Mouse (Mus musculus) layer of hippocampus, adult 9-11 months (tissue): ENCODE data around the gene 3110082I17Rik.
"Not testable (repeated sequence)": the region's sequence is repeated elsewhere in the genome, so short reads cannot be mapped to it uniquely, and the experiment has no call there.

Source experiments
- DNase-seq: peaks from one replicate; pipeline ENCODE4 v3.0.0; 2022

The 3110082I17Rik gene

DNA sequence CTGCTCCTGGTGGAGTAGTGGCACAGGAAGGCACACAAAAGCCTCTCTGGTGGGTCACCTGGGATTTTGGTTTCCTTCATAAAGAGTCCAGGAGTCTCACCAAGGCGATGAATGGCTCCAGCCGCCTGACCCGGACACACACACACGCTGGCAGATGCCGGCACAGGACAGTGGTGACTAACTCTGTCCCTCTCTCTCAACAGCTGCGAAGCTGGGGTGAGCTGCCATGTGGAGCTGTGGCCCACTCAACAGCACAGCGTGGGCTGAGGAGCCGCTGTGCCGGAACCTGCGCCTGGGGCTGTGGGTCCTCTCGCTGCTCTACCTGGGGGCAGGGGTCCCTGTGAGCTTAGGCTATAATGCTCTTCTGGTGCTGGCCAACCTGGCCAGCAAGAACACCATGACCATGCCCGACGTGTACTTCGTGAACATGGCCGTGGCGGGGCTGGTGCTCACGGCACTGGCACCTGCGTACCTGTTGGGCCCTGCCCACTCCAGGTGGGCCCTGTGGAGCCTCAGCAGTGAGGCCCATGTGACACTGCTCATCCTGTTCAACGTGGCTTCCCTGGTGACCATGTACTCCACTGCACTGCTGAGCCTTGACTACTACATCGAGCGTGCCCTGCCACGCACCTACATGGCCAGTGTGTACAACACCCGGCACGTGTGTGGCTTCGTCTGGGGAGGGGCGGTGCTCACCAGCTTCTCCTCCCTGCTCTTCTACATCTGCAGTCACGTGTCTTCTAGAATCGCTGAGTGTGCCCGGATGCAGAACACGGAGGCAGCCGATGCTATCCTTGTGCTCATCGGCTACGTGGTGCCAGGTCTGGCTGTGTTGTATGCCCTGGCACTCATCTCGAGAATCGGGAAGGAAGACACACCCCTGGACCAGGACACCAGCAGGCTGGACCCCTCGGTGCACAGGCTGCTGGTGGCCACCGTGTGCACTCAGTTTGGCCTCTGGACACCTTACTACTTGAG, 67.8 kb downstream of the 3110082I17Rik start:
- no peak for DNase-seq

DNA sequence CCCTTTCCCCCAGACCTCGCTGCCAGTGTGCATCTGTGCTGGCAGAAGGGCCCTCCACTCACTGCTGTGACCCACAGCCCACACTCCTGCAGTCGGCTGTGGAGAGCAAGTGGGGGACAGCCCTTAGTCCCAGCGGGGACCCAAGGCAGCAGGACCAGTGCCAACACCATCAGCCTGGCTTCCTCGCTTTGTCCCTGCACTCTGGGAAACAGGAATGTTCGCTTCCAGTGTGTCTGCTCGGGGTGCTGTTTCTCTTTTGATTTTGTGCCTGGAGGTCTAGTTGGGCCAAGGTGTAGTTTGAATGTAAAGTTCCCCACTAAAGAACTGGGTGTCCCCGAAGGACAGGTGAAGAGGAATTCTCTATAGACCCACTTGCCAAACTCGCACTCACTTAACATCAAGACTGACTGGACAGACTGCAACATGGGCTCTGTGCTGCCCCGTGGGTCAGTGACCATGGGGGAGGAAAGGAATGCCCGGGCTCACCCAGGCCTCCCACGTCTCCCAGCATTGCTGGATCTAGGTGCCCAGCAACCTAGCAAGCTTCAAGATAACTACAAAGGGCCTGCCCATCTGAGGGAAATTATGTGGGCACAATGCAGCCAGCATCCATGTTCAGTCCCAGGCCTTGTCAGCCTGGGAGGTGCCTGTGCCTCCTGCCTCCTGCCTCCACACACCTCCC, 68.9 kb downstream of the 3110082I17Rik start:
- no peak for DNase-seq

DNA sequence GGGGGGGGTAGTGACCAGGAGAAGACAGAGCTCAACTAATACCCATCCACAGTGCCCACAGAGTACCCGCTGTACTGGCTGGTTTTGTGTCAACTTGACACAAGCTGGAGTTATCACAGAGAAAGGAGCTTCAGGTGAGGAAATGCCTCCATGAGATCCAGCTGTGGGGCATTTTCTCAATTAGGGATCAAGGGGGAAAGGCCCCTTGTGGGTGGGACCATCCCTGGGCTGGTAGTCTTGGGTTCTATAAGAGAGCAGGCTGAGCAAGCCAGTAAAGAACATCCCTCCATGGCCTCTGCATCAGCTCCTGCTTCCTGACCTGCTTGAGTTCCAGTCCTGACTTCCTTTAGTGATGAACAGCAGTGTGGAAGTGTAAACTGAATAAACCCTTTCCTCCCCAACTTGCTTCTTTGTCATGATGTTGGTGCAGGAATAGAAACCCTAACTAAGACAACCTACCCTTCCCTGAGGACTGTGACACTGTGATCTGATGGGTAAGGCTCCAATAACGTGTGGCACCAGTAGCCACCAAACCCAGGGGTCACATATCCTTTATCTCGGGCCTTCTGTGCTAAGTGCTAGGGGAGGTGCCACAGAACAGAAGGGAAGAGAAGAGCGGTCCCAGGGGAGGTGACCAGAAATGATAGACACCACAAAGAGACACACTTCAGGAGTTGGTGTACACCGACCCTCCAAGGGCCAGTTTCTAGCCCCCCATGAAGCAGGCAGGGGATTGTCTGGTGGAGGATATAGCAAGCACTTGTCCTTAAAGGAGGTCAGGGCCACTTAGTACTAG, 69.8 kb downstream of the 3110082I17Rik start:
- DNase-seq = not testable (repeated sequence)

DNA sequence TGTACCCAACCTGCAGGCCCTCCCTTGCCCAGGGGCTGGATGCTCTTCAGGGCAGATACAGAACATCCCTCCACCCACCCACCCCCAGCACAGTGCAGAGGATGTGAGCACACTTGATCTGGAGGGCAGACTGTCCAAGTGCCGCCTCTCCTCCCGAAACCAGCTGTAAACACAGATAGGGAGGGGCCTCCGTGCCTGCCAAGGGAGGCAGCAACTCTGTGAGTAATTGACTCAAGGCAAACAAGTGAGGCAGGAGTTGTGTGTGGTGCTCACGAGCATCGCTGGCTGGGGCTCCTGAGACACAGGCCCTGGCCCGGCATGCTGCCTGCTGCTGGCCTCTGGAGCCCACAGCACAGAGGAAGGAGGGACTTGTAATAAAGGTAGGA, 70.7 kb downstream of the 3110082I17Rik start:
- DNase-seq = peak; percentile 69

DNA sequence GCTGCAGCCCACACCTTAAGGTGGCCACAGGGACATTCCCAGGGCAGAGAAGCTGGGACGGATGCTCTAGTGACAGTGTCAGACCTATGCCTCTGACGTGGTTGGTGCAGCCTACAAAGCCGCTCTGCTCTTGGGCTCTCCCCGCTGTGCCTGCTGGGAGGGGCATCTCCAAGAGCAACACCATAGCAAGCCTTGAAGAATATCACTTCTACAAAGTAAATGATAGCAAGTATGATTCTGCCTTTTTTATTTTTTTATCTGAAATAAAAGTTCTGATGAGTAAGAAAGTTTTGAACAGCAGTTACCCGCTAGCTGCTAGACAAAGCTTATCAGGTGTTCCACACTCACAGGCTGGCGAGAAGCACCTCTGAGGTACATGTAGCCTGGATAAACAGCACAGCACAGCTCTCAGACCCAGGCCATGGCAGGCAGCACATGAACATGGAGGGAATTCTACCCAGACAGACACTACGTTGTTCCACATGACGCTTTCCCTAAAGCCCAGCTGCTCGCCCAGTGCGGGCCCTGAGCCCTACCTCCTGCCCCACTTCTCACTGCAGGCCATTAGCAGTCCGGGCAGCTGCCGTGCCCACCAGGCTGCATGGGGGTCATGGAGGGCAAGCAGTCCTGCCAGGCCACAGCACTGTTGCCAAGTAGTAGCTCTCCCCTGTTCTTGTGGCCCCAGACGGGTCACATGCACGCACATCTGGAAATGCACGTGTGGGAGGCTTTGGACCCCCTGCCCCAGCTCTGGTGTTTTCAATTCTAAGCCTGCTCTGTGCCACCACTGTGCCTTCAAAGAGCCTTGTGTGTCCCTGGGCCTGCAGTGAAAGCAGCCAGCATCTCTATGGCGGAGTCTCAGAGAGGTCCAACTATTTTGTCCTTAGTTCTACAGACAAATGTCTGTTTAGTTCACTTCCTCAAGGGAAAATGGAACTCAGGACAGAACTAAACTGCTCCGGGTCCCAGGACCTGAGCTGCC, 71.3 kb downstream of the 3110082I17Rik start:
- DNase-seq = peak; percentile 75

DNA sequence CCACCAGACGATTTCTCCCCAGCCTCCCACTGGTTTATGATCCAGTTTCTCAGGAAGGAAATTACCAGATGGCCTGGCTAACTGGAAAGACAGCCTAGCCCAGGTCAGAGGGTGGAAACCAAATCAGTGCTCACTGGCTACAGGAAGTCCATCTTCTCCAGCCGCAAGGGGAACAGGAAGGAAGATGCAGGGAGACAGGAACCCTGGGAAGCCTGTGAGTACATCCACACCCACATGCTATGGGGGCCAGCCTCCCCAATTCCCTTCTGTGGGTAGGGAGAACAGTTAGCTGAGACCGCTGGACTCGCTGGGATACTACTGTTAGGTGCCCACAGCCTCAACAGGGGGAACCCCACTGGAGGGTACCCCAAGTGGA, 72.1 kb downstream of the 3110082I17Rik start:
- no peak for DNase-seq

DNA sequence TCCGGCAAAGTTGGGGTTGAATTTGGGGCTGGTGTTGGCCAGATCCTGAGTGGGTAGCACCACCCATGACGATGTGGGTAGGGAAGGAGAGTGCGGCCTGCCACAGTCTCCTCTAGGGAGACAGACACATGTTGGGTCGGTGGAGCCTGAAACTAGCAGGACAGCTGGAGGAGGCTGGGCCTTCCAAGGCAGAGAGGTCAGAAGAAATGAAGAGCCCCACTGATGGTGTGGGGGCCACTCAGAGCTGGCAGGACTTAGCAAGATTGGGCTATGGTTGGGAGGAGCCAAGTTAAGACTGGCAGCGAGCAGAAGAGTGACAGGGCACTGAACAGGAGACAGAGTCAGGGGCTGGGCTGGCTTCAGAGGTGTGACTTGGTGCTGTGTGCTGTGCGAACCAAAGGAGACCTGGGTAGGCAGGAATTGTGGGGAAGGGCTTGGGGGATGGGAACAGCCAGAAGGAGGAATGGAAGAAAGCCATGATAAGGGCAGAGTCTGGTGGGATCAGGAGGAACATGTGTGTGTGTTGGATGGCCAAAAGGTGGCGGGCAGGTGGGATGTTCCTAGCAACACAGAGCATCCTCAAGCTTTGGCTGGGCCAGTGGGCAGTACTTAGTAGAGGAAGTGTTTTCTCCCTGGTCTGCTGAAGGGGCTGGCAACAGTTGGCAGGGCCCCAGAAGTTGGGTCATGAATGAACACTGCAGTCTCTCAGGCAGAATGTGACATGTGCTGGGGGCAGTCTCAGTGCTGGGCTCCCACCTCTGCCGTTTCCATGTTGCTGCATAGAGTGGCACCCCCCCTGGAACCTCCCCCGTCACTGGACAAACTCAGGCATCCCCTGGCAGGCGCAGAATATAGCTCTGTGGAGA, 72.8 kb downstream of the 3110082I17Rik start:
- no peak for DNase-seq

DNA sequence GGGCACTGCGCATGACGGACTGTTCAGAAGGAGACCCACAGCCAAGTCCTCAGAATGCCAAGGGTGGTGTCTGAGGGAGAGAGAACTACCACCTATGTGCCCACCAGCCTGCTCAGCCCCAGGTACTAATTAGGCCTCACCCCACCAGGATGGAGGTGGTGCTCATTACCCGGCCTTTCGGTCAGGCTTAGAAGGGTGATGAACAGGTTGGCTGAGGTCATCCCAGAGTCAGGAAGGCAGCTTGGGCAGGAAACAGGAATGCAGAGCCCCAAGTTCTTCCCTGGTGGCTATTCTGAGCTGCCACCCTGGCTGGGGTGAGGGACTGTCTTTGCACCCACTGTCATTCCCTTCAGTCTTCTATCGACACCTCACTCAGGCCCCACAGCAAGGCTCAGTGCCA, 74.3 kb downstream of the 3110082I17Rik start:
- no peak for DNase-seq

DNA sequence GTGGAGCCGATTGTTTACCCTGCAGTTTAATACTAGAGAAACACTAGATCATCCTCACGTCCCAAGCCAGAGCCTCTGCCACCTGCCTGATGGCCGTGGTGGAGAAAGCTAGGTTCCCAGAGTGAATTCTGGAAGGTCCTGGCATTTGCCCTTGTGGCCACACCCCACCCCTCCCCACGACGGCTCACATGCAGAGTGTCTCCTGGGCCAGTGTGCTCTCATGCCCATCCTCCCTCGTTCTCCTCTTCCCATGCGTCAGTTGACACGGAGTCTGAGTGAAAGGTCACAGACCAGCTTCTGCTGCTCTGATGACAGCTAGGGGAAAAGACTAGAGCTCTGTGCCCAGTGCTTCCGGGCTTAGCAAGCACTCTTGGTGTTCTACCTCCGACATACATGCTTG, 75.8 kb downstream of the 3110082I17Rik start:
- no peak for DNase-seq

DNA sequence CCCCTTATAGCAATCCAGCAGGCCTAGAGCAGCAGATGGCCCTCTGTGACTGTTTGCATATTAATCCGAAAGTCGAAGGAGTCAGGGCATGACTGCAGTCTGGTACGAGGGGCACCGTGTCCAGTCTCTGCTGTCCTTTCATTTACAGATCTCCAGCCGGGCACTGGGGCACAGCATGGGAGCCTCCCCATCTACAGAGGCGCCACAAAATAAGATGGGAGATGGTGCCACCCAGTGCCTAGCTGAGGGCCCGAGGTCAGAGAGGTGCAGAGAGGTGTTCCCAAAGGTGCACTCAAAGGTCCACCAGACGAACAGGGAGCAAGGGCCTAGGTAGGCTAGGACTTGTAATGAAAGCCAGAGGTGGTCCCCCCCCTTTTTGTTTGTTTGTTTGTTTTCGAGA, 77.1 kb downstream of the 3110082I17Rik start:
- DNase-seq = no peak

DNA sequence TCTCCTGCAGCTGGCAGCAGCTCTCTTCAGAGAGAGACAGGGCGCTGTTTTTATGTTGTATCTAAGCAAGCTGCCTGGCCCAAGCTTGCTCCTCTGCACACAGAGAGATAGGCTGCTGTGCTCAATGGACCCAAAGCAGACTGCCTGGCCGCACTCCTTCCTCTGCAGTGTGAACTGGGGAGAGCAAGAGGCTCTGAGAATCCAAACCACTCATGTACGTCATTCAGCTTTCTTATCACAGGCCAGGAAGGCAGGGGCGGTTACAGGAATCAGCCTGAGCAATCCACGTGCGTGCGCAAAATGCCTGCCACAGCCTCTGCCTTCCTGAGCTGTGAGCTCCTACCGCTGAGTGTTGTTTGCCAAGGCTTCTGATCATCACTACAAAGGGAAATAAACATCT, 77.6 kb downstream of the 3110082I17Rik start:
- DNase-seq = peak; percentile 62

DNA sequence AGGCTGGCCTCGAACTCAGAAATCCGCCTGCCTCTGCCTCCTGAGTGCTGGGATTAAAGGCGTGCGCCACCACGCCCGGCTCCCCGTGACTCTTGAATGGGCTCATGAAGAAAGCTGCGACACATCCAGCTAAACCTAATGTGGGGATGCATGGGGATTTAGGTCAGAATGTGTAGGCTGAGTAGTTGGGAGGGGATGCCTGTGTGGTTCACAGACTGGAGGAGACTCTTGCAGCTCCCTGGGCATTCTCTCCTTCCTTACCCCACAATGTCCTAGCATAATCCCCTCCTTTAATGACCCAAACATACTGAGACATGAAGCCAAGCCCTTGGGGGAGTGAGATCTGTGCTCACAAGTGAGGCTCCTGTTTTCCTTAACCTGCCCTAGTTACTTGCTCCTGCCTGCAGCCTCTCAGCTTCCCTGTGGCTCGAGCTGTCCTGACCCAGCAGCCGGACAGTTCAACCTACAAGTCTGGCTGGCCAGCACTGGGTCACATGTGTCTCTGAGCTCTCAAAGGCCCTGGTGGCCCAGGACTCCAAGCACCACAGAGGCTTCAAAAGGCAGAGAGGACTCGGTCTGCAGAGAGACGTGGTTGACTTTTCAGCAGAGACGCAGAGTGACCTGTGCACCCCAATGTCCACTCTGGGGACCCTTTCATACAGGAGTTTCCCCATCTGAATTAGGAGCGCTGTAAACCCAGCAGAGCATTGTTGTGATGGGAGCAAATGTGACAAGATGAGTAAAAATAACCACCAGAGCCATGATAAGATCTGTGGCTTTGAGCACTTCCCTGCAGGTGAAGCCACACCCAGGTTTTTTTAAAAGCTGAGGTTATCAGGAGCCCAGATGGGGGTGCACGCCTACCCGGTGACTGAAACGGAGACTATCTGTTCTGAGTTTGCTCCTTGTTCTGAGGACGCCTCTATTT, 78.5 kb downstream of the 3110082I17Rik start:
- no peak for DNase-seq

DNA sequence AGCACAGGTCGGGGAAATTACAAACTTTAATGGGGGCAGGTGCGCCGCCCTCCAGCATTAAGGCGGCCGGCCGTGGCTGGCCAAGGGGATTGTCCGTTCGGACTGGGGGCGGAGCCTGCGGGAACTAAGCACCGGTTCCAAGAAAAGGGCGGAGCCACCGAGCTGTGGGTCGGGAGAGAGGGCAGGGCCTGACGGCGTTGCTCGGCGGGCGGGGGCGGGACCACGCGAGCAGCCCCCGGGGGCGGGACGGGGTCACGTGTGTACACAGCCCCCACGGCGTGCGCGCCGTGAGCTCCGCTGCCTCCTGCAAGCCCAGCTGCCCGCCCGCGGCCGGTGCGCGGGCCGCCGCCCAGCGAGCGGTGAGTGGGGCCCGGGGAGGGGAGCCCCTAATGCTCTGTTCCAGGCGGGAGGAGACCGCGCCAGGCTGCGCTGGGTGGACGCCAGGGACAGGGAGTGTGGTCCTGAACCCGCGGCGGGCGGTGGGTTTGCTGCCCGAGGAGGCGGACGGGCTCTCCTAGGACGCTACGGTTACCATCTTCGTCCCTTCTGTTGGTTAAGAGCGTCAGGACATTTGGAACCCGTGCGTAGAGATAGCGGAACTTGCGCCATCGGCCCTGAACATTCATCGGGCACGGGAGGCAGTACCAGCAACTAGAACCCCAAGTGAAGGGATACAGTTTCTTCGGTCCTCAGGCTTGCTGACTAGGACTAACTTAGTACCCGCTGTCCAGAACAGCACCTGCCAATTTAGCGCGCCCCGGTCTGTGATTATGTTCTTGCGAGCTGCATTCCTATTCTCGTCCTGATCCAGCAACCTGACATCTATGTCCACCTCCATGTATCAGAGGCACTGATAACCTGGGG, 79.7 kb downstream of the 3110082I17Rik start:
- DNase-seq = peak; percentile 93

DNA sequence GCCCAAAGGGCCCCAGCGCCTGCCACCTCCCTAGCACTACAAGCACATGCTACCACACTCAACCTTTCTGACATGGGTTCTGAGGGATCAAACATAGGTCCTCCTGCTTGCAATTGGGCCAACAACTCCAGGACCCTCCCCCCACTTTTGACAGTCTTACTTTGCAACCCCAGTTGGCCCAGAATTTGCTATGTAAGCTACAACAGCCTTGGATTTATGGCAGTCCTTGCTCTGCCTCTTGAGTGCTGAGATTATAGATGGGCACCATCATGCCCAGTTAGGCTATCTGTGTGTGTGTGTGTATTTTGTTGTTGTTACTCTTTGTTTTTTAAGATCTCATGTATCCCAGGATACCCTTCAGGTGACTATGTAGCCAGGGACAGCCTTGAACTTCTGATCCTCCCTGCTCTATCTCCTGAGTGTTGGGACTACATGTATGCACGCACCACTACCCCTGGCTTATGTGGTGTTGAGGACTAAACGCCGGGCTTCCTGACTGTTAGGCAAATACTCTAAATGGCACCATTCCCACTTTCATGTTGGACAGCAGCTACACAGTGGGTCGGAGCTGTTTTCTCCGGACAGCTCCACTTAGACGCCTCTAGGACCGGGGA, 80.4 kb downstream of the 3110082I17Rik start:
- DNase-seq = no peak

DNA sequence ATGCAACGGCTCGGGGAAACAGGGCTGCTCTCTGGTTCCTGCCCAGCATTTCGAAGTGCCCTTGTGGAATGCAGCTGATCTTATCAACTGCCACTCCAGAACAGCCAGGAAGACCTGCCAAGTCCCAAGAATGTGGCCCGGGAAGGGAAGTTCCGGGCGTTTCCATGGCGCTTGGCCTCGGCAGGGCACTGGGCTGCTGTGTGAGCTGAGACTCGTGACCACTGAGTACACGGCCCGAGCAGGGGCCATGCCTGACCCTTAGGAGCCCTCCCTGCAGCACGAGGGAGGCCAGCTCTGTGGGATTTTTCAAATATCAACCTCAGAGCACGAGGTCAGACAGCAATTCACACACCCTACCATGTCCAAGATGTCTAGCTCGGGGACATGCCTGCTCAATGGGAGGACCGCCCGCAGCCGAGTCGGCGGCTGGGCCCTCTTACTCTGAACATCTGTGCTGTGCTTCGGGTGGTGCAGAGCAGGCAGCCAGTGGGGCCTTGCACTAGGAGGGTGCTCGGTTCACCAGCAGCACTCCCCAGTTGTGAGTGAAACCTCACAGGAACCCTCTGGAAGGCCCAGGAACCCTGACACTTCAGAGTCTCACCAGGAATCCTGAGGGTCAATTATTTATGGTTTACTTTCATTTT, 81.2 kb downstream of the 3110082I17Rik start:
- DNase-seq = no peak

DNA sequence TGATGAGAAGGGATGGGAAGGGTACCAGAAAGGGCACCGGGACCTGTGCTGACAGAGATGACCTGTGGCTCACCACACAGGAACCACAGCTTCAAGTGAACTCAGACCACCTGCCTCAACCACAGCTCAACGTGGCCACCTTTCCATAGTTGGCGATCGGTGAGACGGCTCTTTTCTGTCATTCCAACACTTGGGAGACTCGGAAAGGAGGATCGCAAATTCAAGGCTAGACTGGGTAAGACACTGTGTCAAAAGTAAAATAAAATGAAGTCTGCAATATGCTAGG, 82.1 kb downstream of the 3110082I17Rik start:
- no peak for DNase-seq

DNA sequence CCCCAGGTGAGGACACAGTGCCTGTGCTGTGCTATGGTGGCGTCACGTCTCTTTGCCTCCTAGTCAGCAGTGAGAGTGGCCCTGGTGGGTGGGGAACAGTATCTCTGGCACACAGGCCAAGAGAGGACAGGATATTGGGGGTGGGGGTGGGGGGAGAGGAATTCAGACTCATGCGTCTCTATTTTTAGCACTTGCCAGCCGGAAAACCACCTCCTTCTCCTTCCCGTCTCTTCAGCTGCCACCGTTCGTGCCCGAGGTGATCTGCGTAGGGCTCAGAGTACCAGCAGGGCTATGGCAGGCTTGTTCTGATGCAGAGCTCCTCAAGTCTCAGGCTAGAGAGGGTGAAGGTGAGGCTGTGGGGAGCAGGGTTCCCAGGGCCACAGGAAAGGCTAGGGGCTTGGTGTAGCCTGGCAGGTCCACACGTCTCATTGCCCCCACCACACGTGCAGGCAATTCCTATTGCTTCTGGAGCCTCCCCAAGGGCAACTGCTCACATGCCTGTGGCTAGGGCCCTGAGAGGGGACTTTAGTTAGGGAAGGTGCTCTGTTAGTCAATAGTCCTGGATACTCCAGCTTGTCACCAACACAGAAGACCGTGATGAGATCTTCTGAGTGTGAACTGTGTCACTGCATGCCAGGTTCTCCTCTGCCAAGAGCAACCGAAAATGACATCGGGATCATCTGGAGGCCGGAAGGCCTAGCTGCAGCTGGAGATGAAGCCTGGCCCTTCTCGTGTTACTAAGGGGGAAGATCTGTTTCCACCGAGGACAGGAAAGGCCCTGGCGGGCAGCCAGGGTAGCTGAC, 82.7 kb downstream of the 3110082I17Rik start, which contains the start of gene Gpr146:
TSS of gene Gpr146 (plus strand) at position 230 of the 803 bp plus-strand sequence.
- peak; percentile 79 for DNase-seq
